Mouse (Mus musculus) heart, adult 2 months (tissue): Measurements from ENCODE around the gene Pfkfb1.

ENCODE experiments used
- CTCF ChIP-seq: fragments of 200-600 bp; IDR thresholded peaks from 2 replicates; pipeline ENCODE4 v1.8.1; 2022; ENCODE audit warnings: antibody characterized with exemption, mild to moderate bottlenecking, moderate library complexity
- POLR2A ChIP-seq: fragments of 200-500 bp; IDR thresholded peaks from 2 replicates; pipeline ENCODE4 v1.6.1; 2011; ENCODE audit warnings: mild to moderate bottlenecking, low read depth, low read length, control low read depth; ENCODE audit not compliant: insufficient read depth

DNA sequence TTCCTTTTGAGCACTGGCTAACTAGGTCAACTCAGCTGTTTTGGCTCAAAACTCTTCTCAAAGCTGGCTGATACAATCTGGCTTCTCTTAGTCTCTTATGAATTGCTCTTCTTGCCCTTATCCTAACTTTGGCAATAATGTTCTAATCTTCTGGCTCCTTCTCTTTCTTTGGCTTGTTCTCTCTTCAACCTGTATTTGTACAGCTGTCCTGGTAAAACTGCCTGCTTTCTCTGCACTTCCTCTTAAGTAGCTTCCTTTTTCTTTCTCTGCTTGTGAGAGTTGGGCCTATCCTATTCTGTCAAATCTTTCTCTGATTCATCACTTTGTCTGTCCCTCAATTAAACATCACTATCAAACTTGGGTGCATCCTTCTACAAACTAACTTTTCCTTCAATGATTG lies 46.3 kb upstream of the Pfkfb1 start:
- no peak for TF ChIP-seq CTCF
- no peak for TF ChIP-seq POLR2A
